Mouse (Mus musculus) adrenal gland, adult 18-20 months (tissue): ENCODE measurements around the gene Icmt. TPM values are rescaled to one million over a fixed set of nuclear protein-coding genes. Genes with fewer than 3 reads are reported as not detected.

Experiments
- DNase-seq, 2 experiments: peaks; one replicate each; pipeline ENCODE4 v3.0.0; 2021 to 2022; ENCODE audit warnings: low spot score in 2 of 2
- total RNA-seq, 2 experiments: library from RNA; stranded (reverse); gene quantifications; 1 replicate in 1 of 2; 2 replicates in 1 of 2; pipeline ENCODE4 v1.2.3; 2021

The Icmt gene
- total RNA-seq, 2 experiments from 2014 or later: 52.1 to 55.6 TPM

GRCm38 (mm10) chr4:152273621-152274236 is 23.3 kb upstream of the Icmt start, which contains the start of gene Gpr153:
Gene Gpr153 (plus strand): TSS chr4:152274232.
- DNase-seq: peak; percentile 41 to 64

DNA sequence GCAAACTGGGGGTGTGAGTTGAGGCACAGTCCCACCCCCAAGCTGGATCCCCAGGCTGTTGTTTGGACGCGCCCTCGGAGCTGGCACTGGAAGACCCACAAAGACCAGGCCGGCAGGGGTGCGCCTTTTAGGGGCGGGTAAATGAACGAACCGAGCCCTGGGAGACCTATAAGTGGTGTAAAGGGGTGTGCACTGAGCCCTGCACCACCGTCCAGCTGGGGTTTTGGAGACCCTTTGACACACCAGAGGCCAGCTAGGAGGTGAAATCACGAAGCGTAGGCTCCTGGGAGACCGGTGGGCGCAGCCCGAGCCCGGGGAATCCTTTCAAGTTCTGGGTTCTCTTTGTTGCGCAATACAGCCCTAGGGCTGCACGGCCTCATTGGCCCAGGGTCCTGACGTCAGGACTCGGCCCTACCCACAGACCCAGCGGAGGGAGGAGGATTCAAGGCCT is 22.3 kb upstream of the Icmt start:
- no peak for DNase-seq

DNA sequence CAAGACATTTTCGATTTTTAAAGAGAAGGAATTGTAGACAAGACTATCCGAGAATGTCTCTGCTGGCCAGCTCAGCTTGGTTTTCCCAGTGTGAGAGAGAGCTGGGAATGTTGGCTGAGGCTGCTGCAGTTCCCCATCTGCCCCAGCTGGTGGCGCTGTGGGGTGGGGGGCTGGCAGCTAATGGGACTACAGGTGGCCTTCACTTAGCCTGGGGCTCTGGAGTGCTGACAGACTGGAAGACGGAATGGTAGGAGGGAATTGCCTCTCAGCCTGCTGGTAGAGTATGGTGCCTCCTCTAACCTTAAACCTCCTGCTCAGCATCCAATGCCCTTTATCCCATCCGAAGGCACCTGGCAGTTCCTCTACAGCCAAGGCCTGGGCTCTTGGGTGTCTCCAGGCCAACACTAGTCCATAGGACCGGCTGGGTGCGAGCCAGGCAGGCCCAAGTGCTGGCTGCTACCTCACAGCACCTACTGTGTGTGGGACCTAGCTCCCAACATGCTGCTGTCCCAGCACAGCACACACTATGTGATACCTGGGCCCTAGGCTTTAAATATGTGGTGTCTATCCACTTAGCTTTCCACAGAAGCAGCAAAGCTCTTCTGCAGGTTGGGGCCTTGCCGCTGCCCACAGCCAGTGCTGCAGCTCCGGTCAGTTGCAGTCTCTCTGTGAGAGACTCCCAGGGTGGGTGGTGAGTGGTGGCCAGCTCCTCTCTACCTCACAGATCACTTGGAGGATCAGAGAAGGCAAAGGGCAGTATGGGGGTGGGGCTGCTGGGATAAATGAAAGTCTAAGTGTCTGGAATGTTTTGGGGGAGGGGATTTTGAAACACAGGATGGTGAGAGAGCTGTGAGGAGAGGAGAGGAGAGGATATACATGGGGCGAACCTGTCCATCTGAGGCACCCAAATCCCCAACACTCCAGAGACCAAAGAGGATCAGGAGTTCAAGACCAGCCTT is 20.4 kb upstream of the Icmt start:
- no peak for DNase-seq

DNA sequence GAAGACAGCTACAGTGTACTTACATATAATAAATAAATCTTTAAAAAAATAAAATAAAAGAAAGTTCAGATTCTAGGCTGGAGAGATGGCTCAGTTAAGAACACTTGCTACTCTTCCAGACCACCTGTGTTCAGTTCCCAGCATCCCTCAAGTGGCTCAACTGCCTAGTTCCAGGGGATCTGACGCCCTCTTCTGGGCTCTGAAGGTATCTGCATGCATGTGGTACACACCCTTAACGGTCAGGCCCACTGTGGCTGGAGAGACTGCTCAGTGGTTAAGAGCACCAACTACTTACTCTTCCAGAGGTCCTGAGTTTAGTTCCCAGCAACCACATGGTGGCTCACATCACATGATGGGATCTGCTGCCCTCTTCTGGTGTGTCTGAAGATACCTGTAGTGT is 19.1 kb upstream of the Icmt start:
- DNase-seq: no peak

DNA sequence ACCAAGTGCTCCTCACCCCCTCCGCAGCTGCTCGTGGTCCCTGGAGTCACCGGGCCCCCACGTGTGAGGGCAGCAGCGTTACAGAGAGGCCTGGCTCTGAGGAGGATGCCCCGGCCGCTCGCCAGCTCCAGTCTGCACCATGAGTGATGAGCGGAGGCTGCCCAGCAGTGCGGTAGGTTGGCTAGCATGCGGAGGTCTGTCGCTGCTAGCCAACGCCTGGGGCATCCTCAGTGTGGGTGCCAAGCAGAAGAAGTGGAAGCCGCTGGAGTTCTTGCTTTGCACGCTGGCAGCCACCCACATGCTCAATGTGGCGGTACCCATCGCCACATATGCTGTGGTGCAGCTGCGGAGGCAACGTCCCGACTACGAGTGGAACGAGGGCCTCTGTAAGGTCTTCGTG is 18.0 kb upstream of the Icmt start:
- DNase-seq: no peak

DNA sequence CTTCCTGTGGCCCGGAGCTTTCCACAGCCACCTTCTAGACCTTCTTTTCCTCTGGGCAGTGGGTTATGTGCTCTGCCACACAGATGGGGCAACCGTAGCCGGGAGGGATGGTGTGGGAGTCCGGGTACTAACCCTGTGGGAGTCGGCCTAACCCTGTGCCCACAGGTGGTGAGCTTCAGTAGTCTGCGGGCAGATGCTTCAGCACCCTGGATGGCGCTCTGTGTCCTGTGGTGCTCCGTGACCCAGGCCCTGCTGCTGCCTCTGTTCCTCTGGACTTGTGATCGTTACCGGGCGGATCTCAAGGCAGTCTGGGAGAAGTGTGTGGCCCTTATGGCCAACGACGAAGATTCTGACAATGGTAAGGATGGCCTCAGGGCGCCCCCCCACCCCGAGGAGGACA is 15.4 kb upstream of the Icmt start:
- no peak for DNase-seq

DNA sequence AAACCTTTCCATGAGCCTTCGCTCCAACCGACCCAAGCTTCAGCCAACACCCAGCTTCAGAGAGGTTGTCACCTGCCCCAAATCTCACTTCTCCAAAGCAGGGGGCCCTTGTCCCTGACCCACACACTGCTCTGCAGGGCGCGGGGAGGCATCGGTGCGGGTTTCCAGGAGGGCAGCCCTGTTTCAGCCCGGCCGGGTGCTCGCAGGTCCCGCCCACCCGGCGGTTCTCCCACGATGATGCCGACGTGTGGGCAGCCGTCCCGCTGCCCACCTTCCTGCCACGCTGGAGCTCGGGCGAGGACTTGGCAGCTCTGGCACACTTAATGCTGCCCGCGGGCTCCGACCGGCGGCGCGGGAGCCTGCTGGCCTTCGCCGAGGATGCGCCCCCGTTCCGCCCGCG is 14.3 kb upstream of the Icmt start:
- DNase-seq: no peak

GRCm38 (mm10) chr4:152283186-152283950 is 13.7 kb upstream of the Icmt start:
- peak; percentile 87 to 91 for DNase-seq

- DNase-seq: peak; percentile 42 to 58
Observed at GRCm38 (mm10) chr4:152285505-152285904, 11.5 kb upstream of the Icmt start.

- DNase-seq: no peak
Observed at GRCm38 (mm10) chr4:152286183-152286582, 10.8 kb upstream of the Icmt start.

- DNase-seq: peak; percentile 56 to 64
Observed at GRCm38 (mm10) chr4:152286887-152287286, 10.1 kb upstream of the Icmt start.

GRCm38 (mm10) chr4:152287317-152288120 is 9.5 kb upstream of the Icmt start:
- no peak for DNase-seq

DNA sequence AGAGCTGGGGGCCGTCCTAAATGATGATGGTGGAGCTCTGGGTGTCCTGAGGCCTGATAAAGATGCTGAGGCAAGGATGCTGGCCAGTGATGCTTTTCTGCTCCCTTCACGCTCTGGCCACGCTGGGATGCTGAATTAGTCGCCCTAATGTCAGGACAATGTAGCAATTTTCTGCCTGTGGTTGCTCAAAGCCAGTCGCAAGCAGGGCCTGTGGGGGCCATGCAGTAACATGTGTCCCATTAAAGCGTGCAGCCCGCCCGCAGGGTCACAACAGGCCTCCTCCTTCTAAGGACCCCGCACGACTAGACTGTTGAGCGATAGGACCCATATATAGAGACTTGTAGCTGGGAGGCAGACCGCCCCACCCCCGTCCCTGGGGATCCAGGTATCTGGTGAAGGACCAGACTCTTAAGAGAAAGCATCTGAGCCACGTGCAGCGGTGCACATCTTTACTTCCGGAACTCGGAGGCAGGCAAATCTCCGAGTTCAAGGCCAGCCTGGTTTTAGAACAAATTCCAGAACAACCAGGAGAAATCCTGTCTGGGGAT is 8.6 kb upstream of the Icmt start:
- no peak for DNase-seq

DNA sequence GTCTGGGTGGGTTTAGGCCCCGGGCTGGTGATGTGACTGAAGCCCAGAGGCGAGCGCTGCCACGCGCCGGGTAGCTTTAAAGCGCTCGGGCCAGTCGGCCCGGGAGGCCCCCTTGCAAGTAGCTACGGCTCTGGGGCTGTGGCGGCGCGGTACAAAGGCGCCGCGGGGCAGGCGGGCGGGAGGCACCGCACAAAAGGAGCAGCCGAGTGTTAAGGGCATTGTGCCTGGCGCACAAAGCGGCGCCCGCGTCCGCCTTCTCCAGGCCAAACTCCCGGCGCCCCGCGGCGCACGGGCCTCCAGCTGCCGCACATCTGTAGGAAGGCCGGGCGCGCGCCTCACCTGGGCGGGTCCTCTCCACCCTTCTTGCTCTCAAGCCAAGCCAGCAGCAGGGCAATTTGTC is 6.6 kb upstream of the Icmt start:
- DNase-seq: no peak

DNA sequence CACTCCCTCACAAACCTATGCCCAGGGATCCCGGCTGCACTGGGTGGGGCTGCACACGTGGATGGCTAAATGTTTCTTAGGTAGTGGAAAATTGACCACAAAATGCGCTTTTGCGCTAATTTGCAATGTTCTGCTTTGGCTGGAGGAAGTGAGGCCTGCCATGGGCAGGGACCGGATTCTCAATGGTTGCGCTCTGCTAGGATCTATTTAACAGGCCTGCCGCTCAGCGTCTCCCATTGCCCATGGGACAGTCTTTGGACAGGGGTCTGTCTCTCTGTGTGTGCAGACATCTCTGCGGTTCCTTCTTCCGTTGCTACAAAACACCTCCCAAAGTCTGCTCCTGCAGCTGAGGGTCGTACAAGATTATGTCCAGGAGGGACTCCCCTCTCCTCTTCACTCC is 6.0 kb upstream of the Icmt start:
- no peak for DNase-seq

GRCm38 (mm10) chr4:152291562-152291961 is 5.5 kb upstream of the Icmt start, which contains the start of gene Hes3:
Gene Hes3 (minus strand): TSS chr4:152291662.
- no peak for DNase-seq

DNA sequence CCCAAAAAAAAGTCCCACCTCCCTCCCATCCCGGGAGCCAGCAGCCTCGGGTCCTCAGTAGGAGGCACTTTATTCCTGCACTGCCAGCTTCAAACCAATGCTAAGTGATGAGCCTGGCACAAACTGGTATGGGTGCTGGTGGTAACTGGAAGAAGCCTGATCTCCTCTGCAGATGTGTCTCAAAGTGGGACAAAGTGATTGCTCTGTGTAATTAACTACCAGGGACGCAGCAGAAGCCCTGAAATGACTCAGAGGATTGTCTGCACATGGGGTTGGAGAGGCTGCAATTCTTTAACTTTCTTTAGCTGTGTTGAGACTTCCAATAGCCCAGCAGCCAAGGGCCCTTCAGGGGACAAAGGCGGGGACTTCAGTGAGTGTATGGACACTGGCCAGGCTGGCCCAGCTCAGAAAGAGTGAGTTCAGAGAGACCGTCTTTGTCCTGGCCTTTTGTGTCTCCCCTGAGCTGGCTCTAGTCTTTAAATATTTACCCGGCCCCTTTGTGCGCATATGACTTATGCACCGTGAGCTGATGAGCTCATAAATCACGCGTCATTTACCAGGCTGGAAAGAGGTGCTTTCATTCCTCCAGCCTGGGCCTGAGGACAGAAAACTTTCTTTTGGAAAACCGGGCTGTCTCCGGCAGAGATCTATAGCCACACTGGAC is 4.8 kb upstream of the Icmt start:
- no peak for DNase-seq

GRCm38 (mm10) chr4:152294188-152294929 is 2.7 kb upstream of the Icmt start:
- no peak for DNase-seq

DNA sequence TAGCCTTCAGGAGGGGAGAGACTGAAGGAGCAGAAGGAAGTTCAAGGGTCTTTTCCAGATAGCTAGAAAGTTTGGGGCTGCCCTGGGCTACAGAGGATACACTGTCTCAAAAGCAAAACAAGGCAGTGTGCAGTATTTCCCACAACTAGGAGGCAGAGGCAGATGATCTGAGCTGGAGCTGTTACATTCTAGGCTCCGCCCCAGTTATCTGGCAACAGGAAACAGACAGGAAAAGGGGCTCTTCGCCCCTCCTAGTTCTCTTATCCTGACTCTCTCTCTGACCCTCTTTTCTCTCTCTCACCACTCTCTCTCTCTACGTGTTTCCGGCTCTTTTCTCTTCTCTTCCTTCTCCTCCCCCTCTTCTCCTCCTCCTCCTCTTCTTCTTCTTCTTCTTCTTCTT is 1.1 kb upstream of the Icmt start:
- DNase-seq: no peak
